Mouse (Mus musculus) embryo, embryonic 11 days (tissue): Measurements from ENCODE around the gene Klf16.
"Not testable (repeated sequence)": the region's sequence is repeated elsewhere in the genome, so short reads cannot be mapped to it uniquely, and the experiment has no call there.

Source experiments
- DNase-seq: peaks from one replicate; pipeline ENCODE4 v3.0.0-alpha.2; 2015

Klf16 gene

GRCm38 (mm10) chr10:80605721-80606120 is 28.6 kb upstream of the Klf16 start, which contains the start of gene Gm49322:
Gene Gm49322, plus strand, starts transcription at chr10:80606021.
- DNase-seq: not testable (repeated sequence)

DNA sequence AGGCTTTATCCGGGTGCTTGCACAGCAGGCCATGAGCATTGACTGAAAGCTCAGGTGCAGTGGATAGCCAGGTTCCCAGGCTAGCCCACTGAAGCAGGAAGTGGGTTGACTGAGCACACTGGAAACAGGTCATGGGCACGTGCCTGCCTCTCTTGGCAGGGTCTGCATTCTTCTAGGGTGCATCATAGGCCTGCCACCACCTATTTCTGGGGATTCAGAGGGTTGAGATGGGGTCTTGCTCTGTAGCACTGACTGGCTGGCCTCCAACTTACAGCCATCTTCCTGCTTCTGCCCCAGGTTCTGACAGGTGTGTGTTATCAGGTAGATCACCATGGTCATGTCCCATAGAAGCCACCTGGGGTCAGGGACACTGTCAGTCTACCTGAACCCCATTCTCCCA is 27.9 kb upstream of the Klf16 start:
- no peak for DNase-seq

- no peak for DNase-seq
These were observed 26.9 kb upstream of the Klf16 start for GRCm38 (mm10) chr10:80604001-80604509.

DNA sequence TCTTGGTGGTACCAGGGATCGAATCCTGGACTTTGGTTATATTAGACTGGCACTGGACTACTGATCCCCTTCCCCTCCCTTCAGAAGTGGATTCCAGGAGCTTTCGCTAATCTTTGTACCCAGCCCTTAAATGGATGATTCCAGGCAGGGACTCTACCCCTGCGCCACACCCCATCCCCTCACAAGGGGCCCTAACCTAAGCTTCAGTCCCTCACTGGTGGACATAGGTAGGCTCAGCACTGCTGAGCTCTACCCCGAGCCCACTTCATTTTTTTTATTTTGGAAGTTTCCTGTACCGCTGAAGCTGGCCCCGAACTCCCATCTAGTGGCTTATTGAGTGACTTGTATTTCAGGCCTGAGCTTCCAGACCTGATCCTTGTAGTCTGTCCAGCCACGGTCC is 26.2 kb upstream of the Klf16 start:
- no peak for DNase-seq

- DNase-seq: peak; percentile 99
These were observed 25.7 kb upstream of the Klf16 start, which contains the start of the genes Scamp4 and Adat3 for GRCm38 (mm10) chr10:80602698-80603325. Gene Scamp4, plus strand, starts transcription at chr10:80602872. Gene Adat3, plus strand, starts transcription at chr10:80602880.

DNA sequence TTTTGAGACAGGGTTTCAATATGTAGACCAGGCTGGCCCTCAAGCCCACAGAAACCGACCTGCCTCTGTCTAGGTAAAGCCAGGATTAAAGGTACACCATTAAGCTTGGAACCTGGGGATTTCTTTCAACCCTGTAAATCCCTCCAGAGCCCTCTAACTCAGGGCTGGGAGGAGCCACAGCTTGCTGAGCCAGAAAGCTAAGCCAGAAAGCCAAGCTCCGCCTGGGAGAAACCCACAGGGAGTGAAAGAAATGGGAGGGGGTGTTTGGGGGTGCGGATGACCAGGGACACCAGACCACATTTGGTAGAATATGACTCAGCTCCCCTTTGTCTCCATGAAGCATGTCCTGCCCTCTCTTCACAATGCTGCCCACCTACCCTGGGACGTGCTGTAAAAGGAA is 19.2 kb upstream of the Klf16 start:
- no peak for DNase-seq

- DNase-seq: peak; percentile 99
These were observed 13.0 kb upstream of the Klf16 start, which contains the start of gene Abhd17a for GRCm38 (mm10) chr10:80589879-80590854. Gene Abhd17a, minus strand, starts transcription at chr10:80590341.

DNA sequence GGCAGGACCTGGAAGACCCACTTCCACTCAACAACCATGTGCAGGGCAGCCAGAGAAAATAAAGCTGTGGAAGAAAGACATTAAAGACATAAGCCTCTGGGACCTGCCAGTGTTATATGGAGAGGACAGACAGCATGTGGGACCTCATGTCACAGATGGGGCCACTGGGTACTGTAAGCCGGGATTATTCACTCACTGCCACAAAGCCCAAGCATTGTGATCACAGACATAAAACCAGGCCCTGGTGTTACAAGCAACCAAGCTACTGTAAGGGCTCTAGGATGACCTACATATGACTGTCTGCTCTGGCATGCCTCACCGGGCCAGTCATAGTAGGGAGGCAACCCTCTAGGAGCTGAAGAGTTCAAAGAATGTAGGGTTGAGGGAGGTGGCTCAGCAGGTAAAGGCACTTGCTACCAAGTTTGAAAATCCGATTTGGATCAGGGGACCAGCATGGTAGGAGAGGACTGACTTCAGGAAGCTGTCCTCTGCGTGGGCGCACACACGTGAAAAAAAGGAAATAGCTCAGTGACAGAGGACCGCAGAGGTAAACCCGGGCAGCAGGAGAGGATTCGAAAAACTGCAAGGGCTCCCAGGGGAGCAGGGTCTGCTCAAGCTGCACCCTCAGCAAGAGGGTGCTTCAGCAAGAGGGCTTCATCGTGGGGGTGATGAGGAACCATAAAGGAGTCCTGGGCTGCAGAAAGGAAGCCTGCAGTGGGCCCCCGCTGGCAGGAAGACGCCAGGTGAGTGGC is 12.2 kb upstream of the Klf16 start:
- DNase-seq: no peak

DNA sequence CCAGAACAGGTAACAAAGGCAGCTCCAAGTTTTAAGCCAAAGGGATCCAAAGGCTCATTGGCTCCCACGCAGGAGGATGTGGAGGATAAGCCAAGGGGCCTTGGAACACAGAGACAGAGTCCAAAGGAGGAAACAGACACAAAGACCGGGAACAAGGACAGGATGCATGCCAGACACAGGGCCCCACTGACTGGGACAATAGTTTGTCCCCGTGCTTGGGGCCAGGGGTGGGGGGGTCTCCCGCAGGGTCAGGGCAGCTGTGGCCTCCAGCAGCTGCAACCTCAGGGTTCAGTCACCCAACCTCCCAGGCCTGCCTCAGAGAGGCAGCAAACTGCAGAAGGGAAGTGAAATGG is 10.2 kb upstream of the Klf16 start:
- no peak for DNase-seq

- DNase-seq: no peak
These were observed 9.5 kb upstream of the Klf16 start for GRCm38 (mm10) chr10:80586407-80587304.

DNA sequence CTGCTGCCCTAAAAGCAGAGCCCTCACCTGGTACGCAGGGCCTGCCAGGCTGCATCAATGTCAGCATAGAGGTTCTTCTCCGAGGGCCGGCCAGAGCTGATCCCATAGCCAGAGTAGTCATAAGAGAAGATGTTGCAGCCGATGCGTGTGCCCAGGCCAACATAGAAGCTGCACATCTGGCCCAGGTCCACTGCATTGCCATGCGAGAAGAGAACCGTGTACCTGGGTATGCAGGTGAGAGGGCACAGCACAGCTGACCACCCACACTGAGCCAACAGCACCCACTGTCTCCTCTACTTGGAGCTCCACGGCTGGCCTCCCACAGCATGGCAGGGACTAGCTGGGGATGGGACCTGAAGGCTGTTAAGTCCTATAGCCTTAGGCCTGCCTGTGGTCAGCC is 8.5 kb upstream of the Klf16 start:
- no peak for DNase-seq

DNA sequence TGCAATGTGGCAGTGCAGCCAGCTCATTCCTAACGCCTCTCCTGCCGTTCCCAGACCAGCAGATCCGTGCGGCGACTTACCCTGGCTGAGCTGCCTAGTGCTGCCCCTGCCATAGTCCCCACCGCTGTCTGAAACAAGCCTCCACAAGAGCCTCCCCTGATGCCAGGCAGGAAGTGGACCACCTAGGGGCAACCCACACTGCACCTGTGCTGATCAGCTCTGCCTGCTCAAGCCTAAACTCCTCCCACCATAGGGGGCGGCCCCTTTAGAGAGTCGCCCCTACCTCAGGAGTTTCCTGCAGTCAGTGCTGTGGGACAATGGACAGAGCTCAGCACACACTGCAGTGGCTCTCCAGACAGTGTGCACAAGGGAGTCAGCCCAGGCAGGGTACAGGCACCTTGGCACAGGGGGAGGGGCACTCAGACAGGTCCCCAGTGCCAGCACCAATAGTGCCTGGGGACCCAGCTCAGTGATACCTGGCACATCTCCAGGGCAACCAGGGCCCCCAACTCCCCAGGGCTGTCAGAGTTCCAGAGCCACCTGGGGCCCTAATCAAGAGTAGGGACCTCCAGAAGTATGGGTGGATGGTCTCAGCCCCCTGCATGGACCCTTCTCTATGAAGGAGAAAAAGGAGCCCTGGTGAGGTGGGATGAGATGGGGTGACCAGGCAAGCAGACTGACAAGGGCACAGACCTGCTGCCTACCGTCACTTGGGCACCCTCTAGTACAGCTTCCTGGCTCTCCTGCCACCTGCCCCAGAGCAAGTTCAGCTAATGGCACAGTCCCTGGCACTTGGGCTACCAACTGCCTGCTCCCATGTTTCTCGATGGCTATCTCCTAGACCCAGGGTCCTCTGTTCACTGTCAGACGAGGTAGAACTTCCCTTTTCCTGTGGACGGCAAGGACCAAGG is 7.8 kb upstream of the Klf16 start:
- no peak for DNase-seq

- no peak for DNase-seq
These were observed 6.9 kb upstream of the Klf16 start for GRCm38 (mm10) chr10:80584045-80584488.

DNA sequence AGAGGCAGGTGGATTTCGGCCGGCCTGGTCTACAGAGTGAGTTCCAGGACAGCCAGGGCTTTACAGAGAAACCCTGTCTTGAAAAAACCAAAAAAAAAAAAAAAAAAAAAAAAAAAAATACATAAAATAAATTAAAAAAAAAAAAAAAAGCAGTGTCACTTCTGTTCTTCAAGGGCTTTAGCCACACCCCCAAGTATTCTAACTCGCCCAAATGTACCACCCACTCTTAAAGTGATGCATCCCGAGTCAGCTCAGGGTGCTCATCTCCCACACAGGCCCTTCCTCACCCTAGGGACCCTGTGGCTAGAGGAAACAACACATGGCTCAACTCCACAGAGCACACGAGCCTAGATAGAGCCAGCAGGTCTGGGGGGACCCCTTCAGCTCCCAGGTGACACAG is 5.9 kb upstream of the Klf16 start:
- no peak for DNase-seq

- peak; percentile 73 for DNase-seq
These were observed 1.8 kb upstream of the Klf16 start for GRCm38 (mm10) chr10:80578911-80579310.

DNA sequence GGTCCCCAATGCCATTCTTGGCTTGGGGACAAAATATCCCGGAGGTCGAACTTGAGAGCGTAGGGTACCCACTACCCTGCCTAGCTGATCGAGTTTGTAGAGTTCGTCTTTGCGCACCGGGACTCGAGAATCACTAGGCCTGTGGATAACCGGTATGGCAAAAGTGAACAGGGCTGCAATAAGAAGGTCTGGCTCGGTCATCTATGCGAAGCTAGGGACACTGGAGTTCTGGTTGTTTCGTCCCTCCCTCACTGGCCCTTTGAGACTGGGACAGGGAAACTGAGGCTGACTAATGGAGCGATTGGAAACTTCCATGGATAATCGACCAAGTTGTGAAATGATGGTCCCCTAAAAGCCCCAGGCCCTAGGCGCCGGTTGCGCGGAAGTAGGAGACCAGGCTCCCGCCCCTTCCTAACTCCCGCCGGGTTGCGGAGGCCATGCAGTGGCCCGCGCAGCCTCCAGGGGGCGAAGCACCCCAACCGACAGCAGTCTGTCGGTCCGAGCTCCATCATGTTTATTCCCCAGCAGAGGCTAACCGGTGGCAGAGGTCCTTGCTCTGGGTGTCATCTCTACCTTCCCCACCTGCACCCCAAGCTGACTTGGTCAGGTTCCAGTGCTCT is 1.1 kb upstream of the Klf16 start:
- peak; percentile 89 for DNase-seq

- DNase-seq: peak; percentile 69
These were observed 548 bp downstream of the Klf16 start for GRCm38 (mm10) chr10:80576351-80577194.

DNA sequence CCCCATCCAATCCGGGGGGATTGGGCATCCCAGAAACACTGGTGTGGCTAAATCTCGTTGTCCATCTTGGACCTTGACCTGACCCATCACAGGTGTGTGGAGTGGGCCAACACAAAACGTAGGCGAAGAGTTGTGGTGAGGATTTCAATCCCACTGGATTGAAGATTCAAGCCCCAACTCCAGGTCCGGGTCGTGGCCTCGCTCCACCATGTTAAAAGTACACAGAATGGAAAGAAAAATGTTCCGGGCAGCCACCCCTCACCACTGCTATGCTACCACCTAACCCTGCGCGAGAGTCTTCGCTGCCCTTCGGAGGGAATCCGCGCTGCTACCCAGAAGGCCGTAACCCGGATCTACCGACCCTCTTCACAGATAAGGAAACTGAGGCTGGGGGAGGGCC is 1.2 kb downstream of the Klf16 start:
- no peak for DNase-seq

- DNase-seq: no peak
These were observed 2.2 kb downstream of the Klf16 start for GRCm38 (mm10) chr10:80574896-80575295.
